ENCODE assay signal across 8 mouse cellular contexts in the genomic region with DNA sequence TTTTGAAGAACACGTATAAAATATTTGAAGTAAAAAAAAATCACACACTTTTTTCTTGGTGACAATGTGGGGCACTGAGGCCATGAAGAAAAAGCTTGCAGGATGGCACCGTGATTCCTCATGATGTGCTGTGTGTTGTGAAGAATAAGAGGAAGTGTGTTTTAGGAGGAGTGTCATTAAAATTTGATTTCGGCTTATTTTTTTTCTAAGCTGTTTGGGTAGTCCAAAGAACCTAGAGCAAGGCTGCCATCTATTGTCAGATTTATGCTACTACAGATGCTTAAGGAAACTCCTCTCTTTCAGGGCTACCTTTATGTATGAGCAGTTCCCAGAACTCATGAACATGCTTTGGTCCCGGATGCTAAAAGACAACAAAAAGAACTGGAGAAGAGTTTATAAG. TPM values are rescaled to one million over a fixed set of nuclear protein-coding genes. Genes with fewer than 3 reads are reported as not detected.
DNase-seq lines count a peak whose midpoint lies in the region; ATAC-seq and TF ChIP-seq lines count a peak whose summit lies in the region.
"Had no signal": no experiment of that assay in that cellular context is flagged by ENCODE, and none has a peak within 500 bp of the region (broad histone marks: within the 10 kb centered on the region; RNA-seq: fewer than 3 reads in every experiment).

No protein-coding gene starts in this region.

- no peak for TF ChIP-seq EP300 in CH12.LX (IDR thresholded peaks at IDR 0.05; ENCODE audit: low read length)

- peaks cover 7% of the 10 kb centered on the region for H3K79me2 ChIP-seq in CH12.LX (replicated peaks; ENCODE audit: control insufficient read depth, extremely low read depth, insufficient read depth, poor library complexity, severe bottlenecking)

- H3K27ac ChIP-seq in kidney, postnatal 0 days: no peak overlapping the region
- H3K27ac ChIP-seq in CH12.LX (ENCODE audit: insufficient read depth, low read depth): no peak overlapping the region
- H3K27ac ChIP-seq: neural tube, embryonic 12.5 days had no signal

- dilution Hi-C loops in CH12.LX (cut with MboI; ENCODE audit: extremely low pct_ligation_motif_present, extremely low pct_unique_long_range_greater_than_20kb, low sequenced_read_pairs): no loop called here

- peaks cover 21% of the 10 kb centered on the region for H3K36me3 ChIP-seq in kidney, postnatal 0 days (ENCODE audit: insufficient read depth, low read length)
- peaks cover 33 to 71% of the 10 kb centered on the region in 2 experiments for H3K36me3 ChIP-seq in CH12.LX (replicated peaks in 1 of 2; ENCODE audit: control insufficient read depth in 1 of 2, insufficient read depth in 1 of 2, low read length in 1 of 2)

- no peak overlapping the region for H3K4me3 ChIP-seq in kidney, postnatal 0 days (replicated peaks; ENCODE audit: low read depth, low read length)
- no peak overlapping the region for H3K4me3 ChIP-seq in CH12.LX (replicated peaks in 1 of 3; ENCODE audit: low read depth in 2 of 3, low read length in 2 of 3, poor library complexity in 1 of 3)
- H3K4me3 ChIP-seq: neural tube, embryonic 12.5 days had no signal

- H3K4me2 ChIP-seq in kidney, postnatal 0 days (ENCODE audit: low read length): no peak overlapping the region
- H3K4me2 ChIP-seq in CH12.LX (ENCODE audit: insufficient read depth, low read depth, poor library complexity, severe bottlenecking): peak overlapping the region; percentile 85
- H3K4me2 ChIP-seq: neural tube, embryonic 12.5 days had no signal

- WGBS in kidney, postnatal 0 days: 40% methylated on average over 4 of the region's 4 CpGs

- peak; percentile 93 for TF ChIP-seq RAD21 in CH12.LX (IDR thresholded peaks at IDR 0.05; ENCODE audit: low read depth, low read length)

- in situ Hi-C loops in CH12.LX (cut with MboI; ENCODE audit: low pct_ligation_motif_present, low pct_unique_long_range_greater_than_20kb, low sequenced_read_pairs): loop anchor here (10.0 to 25.0 kb wide), 3 partner anchors 79 to 1297 kb away; no protein-coding TSS in a partner anchor

- peak; percentile 79 for TF ChIP-seq CTCF in kidney, postnatal 0 days (IDR thresholded peaks at IDR 0.05; ENCODE audit: low read depth)
- TF ChIP-seq CTCF in CH12.LX (conservative IDR thresholded peaks at IDR 0.05 in 1 of 2, IDR thresholded peaks at IDR 0.05 in 1 of 2; ENCODE audit: low read depth in 2 of 2, low read length in 2 of 2): peak; percentile 84 to 92

- H3K27me3 ChIP-seq in kidney, postnatal 0 days (ENCODE audit: insufficient read depth, low read length): no peaks in the 10 kb centered on the region
- H3K27me3 ChIP-seq in CH12.LX (replicated peaks): no peaks in the 10 kb centered on the region
- H3K27me3 ChIP-seq: neural tube, embryonic 12.5 days had no signal

- no peaks in the 10 kb centered on the region for H3K9me3 ChIP-seq in kidney, postnatal 0 days (replicated peaks; ENCODE audit: low read length)
- H3K9me3 ChIP-seq in CH12.LX (replicated peaks; ENCODE audit: low read length): no peaks in the 10 kb centered on the region
- H3K9me3 ChIP-seq: neural tube, embryonic 12.5 days had no signal

- H3K4me1 ChIP-seq in kidney, postnatal 0 days (replicated peaks; ENCODE audit: insufficient read depth, low read length): peaks cover 17% of the 10 kb centered on the region
- peaks cover 5 to 36% of the 10 kb centered on the region in 2 experiments for H3K4me1 ChIP-seq in CH12.LX (ENCODE audit: control insufficient read depth in 1 of 2, insufficient read depth in 2 of 2)

- peak; percentile 86 for DNase-seq in kidney, postnatal 0 days (ENCODE audit: low spot score)
- DNase-seq in kidney, adult 11 months: no peak
- DNase-seq in CH12.LX (ENCODE audit: extremely low read depth): peak; percentile 80
- DNase-seq in T-cell, adult 2 months (ENCODE audit: low spot score): peak; percentile 38
- DNase-seq in induced T-regulatory cell, adult 2 months (ENCODE audit: low read depth): peak; percentile 84
- no peak for DNase-seq in right cerebral cortex, postnatal 10 days (ENCODE audit: low spot score in 2 of 2)
- DNase-seq in ovary, adult 18-20 months (ENCODE audit: low spot score): no peak

- H3K9ac ChIP-seq in kidney, postnatal 0 days (ENCODE audit: low read depth, low read length): no peak overlapping the region
- H3K9ac ChIP-seq in CH12.LX (ENCODE audit: insufficient read depth, low read depth): no peak overlapping the region
- H3K9ac ChIP-seq: neural tube, embryonic 12.5 days had no signal

- no peak for TF ChIP-seq POLR2A in CH12.LX (IDR thresholded peaks at IDR 0.05; ENCODE audit: low read depth, low read length)

- no peak for ATAC-seq in kidney, postnatal 0 days (replicated peaks; ENCODE audit: low FRiP score, low read depth)

TF ChIP-seq in CH12.LX, 34 proteins besides CTCF, POLR2A, EP300 and RAD21:
- no peak for TF ChIP-seq NRF1 (IDR thresholded peaks at IDR 0.05; ENCODE audit: low read depth, low read length)
- TF ChIP-seq MYC (IDR thresholded peaks at IDR 0.05; ENCODE audit: low read depth, low read length): 0 out of 2 replicates have a peak, but pooled peaks have one; percentile 8
- no peak for TF ChIP-seq ZC3H11A (IDR thresholded peaks at IDR 0.05; ENCODE audit: low read depth, low read length)
- TF ChIP-seq POLR2AphosphoS2 (IDR thresholded peaks at IDR 0.05; ENCODE audit: low read depth, low read length): no peak
- peak; percentile 95 for TF ChIP-seq ZNF384 (IDR thresholded peaks at IDR 0.05; ENCODE audit: low read depth, low read length)
- TF ChIP-seq MAFK (IDR thresholded peaks at IDR 0.05; ENCODE audit: insufficient replicate concordance, low read length): no peak
- TF ChIP-seq SMC3 (IDR thresholded peaks at IDR 0.05; ENCODE audit: low read depth, low read length): peak; percentile 68
- TF ChIP-seq MEF2A (IDR thresholded peaks at IDR 0.05; ENCODE audit: borderline replicate concordance, low read depth, low read length): no peak
- no peak for TF ChIP-seq MXI1 (IDR thresholded peaks at IDR 0.05; ENCODE audit: low read depth, low read length)
- no peak for TF ChIP-seq MAX (IDR thresholded peaks at IDR 0.05; ENCODE audit: low read length)
- TF ChIP-seq CHD2 (IDR thresholded peaks at IDR 0.05; ENCODE audit: low read length): no peak

RNA-seq across cellular contexts. Expression of gene Clint1, which starts 32.2 kb away (rescaled TPM):
- polyA plus RNA-seq in kidney, postnatal 0 days (2015; fragmentation: Nextera tagmentation; extraction: Ambion mirVana): 88.4 and 90.3 TPM in 2 replicates
- total RNA-seq in CH12.LX (2012; rRNA removed) (54.1 and 60.5 TPM in 2 replicates), CH12.LX (2014; rRNA removed) (98.5 and 104 TPM in 2 replicates)
- polyA plus RNA-seq in CH12.LX (2012; ENCODE audit: insufficient read length, low read depth): 137 and 143 TPM in 2 replicates

Comparison
In these comparisons a context has a peak if more than half of its experiments do, and no peak if none do; other contexts are left out.
1. DNase-seq: peak in kidney, postnatal 0 days (single experiment), CH12.LX (single experiment), T-cell, adult 2 months (single experiment) and induced T-regulatory cell, adult 2 months (single experiment); none in kidney, adult 11 months (single experiment), right cerebral cortex, postnatal 10 days (0 of 2) and ovary, adult 18-20 months (single experiment).